Mouse (Mus musculus): ENCODE measurements around the gene 9330161L09Rik.

DNA sequence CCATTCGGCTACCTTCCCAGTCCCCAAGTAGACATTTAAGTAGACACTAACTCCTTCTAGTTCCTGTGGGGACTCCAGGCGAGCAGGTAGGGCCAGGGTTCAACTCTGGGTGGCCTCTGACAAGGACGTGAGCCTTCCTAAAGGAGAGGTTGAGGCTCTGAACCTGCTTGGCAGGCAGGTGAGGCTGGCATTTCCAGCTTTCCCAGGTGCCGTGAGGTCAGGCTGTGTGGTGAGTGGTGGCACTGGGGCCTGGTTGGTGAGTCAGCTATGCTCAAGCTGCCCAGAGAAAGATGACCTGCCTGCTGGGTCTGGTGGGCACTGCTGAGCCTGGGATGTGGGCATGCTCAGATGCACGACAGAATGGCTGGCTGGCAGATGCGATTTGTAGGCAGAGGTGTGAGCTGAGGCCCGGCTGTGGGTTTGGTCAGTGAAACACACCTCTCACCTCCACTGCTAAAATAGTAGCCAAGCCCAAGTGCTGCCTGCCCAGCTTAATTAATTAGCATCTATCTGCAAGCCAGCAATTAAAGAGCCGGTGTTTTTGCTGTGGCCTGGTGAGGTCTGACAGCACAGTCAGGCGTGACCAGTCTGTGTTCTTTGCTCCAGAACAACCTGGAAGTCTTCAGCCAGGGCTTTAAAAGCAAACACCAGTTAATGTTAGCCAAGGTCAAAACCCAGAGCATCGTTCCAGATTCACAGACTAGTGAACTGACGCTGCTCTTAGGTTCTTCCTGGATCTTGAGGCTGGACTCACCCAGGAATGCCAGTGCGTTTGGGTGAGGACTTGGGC is 11.9 kb downstream of the 9330161L09Rik start:
- no peak for TF ChIP-seq EP300 (IDR thresholded peaks at IDR 0.05; ENCODE audit: low read depth)
- no peak for TF ChIP-seq CTCF (IDR thresholded peaks at IDR 0.05; ENCODE audit: low read depth)
